Mouse (Mus musculus): ENCODE data around the gene Cd2.
A peak's percentile ranks its signal among the peaks of the same experiment; 100 is the strongest.

Cd2 gene

GRCm38 (mm10) chr3:101274794-101275193 is 12.9 kb downstream of the Cd2 start:
- no peak for DNase-seq (ENCODE audit: low spot score)

GRCm38 (mm10) chr3:101274041-101274770 is 13.5 kb downstream of the Cd2 start:
- no peak for DNase-seq (ENCODE audit: low spot score)

- DNase-seq (ENCODE audit: low spot score): no peak
Observed at GRCm38 (mm10) chr3:101272166-101272565, 15.6 kb downstream of the Cd2 start.

- no peak for DNase-seq (ENCODE audit: low spot score)
Observed at GRCm38 (mm10) chr3:101270833-101271232, 16.9 kb downstream of the Cd2 start.

GRCm38 (mm10) chr3:101268361-101268760 is 19.4 kb downstream of the Cd2 start:
- no peak for DNase-seq (ENCODE audit: low spot score)

- no peak for DNase-seq (ENCODE audit: low spot score)
Observed at GRCm38 (mm10) chr3:101265561-101266091, 22.1 kb downstream of the Cd2 start.

- DNase-seq (ENCODE audit: low spot score): no peak
Observed at GRCm38 (mm10) chr3:101258976-101259375, 28.8 kb downstream of the Cd2 start.

- DNase-seq (ENCODE audit: low spot score): no peak
Observed at GRCm38 (mm10) chr3:101256090-101256489, 31.6 kb downstream of the Cd2 start.

GRCm38 (mm10) chr3:101252141-101252540 is 35.6 kb downstream of the Cd2 start:
- DNase-seq (ENCODE audit: low spot score): no peak

GRCm38 (mm10) chr3:101249846-101250245 is 37.9 kb downstream of the Cd2 start:
- no peak for DNase-seq (ENCODE audit: low spot score)

- DNase-seq (ENCODE audit: low spot score): no peak
Observed at GRCm38 (mm10) chr3:101245212-101245611, 42.5 kb downstream of the Cd2 start.

- DNase-seq (ENCODE audit: low spot score): no peak
Observed at GRCm38 (mm10) chr3:101243002-101243401, 44.7 kb downstream of the Cd2 start.

GRCm38 (mm10) chr3:101241866-101242265 is 45.9 kb downstream of the Cd2 start:
- no peak for DNase-seq (ENCODE audit: low spot score)

GRCm38 (mm10) chr3:101240859-101241258 is 46.9 kb downstream of the Cd2 start:
- DNase-seq (ENCODE audit: low spot score): no peak

- DNase-seq (ENCODE audit: low spot score): no peak
Observed at GRCm38 (mm10) chr3:101239236-101239635, 48.5 kb downstream of the Cd2 start.

- no peak for DNase-seq (ENCODE audit: low spot score)
Observed at GRCm38 (mm10) chr3:101238695-101239094, 49.0 kb downstream of the Cd2 start.

GRCm38 (mm10) chr3:101236995-101237808 is 50.5 kb downstream of the Cd2 start:
- peak; percentile 37 for DNase-seq (ENCODE audit: low spot score)

- peak; percentile 16 for DNase-seq (ENCODE audit: low spot score)
Observed at GRCm38 (mm10) chr3:101236261-101236660, 51.5 kb downstream of the Cd2 start.

GRCm38 (mm10) chr3:101235321-101235720 is 52.4 kb downstream of the Cd2 start:
- DNase-seq (ENCODE audit: low spot score): no peak

GRCm38 (mm10) chr3:101233424-101233823 is 54.3 kb downstream of the Cd2 start:
- DNase-seq (ENCODE audit: low spot score): no peak

- peak; percentile 10 for DNase-seq (ENCODE audit: low spot score)
Observed at GRCm38 (mm10) chr3:101232570-101232969, 55.2 kb downstream of the Cd2 start.

GRCm38 (mm10) chr3:101230201-101230600 is 57.5 kb downstream of the Cd2 start:
- DNase-seq (ENCODE audit: low spot score): peak; percentile 30

GRCm38 (mm10) chr3:101229551-101229930 is 58.2 kb downstream of the Cd2 start:
- DNase-seq (ENCODE audit: low spot score): peak; percentile 38
